Mouse (Mus musculus): Measurements from ENCODE around the gene Antxrl. TPM values are rescaled to one million over a fixed set of nuclear protein-coding genes. Genes with fewer than 3 reads are reported as not detected.
A peak's percentile ranks its signal among the peaks of the same experiment; 100 is the strongest.

The Antxrl gene
- polyA plus RNA-seq (2015; fragmentation: Nextera tagmentation; extraction: Ambion mirVana): not detected in 2 replicates

GRCm38 (mm10) chr14:34052516-34052915 lies at the start of gene Antxrl:
TSS of gene Antxrl (plus strand) at chr14:34052707.
- no peak for ATAC-seq (replicated peaks)
- 92% methylated on average over 6 of the region's 6 CpGs for WGBS
- Histone ChIP-seq H3K36me3 (no peaks in the 10 kb centered on the region), H3K4me3 (no peak within 1 kb of the TSS), H3K9ac (replicated peaks) (no peak within 1 kb of the TSS), H3K9me3 (no peaks in the 10 kb centered on the region), H3K27me3 (no peaks in the 10 kb centered on the region), H3K27ac (replicated peaks) (no peak within 1 kb of the TSS), H3K4me2 (replicated peaks) (no peak within 1 kb of the TSS), H3K4me1 (no peaks in the 10 kb centered on the region; the same call in 1 of the 2 replicates)

GRCm38 (mm10) chr14:34015063-34015462 lies 37.4 kb upstream of the Antxrl start, which contains the start of gene Gm30083:
TSS of gene Gm30083 (minus strand) at chr14:34015182.
- Histone ChIP-seq H3K4me2 (replicated peaks) (no peak within 1 kb of the TSS), H3K9ac (replicated peaks) (no peak within 1 kb of the TSS), H3K4me1 (no peaks in the 10 kb centered on the region), H3K9me3 (no peaks in the 10 kb centered on the region), H3K27ac (replicated peaks) (no peak within 1 kb of the TSS), H3K4me3 (no peak within 1 kb of the TSS), H3K27me3 (no peaks in the 10 kb centered on the region), H3K36me3 (no peaks in the 10 kb centered on the region)
- 95% methylated on average over 3 of the region's 3 CpGs for WGBS
- ATAC-seq (replicated peaks): no peak

- no peak within 1 kb of the TSS for H3K4me2 ChIP-seq (replicated peaks)
- ATAC-seq (replicated peaks): no peak
- no peak within 1 kb of the TSS for H3K27ac ChIP-seq (replicated peaks)
- no peaks in the 10 kb centered on the region for H3K9me3 ChIP-seq
- WGBS: 89% methylated on average over 4 of the region's 4 CpGs
- no peaks in the 10 kb centered on the region for H3K36me3 ChIP-seq
- H3K27me3 ChIP-seq: no peaks in the 10 kb centered on the region
- no peak within 1 kb of the TSS for H3K9ac ChIP-seq (replicated peaks)
- no peaks in the 10 kb centered on the region for H3K4me1 ChIP-seq
- H3K4me3 ChIP-seq: no peak within 1 kb of the TSS
Measured at GRCm38 (mm10) chr14:34016381-34016780, 36.1 kb upstream of the Antxrl start, which contains the start of gene Gm5460. TSS of gene Gm5460 (plus strand) at chr14:34016758.

- Histone ChIP-seq H3K4me1 (no peaks in the 10 kb centered on the region), H3K9me3 (no peaks in the 10 kb centered on the region), H3K27ac (replicated peaks) (no peak overlapping the region), H3K4me3 (no peak overlapping the region), H3K27me3 (no peaks in the 10 kb centered on the region), H3K4me2 (replicated peaks) (no peak overlapping the region), H3K36me3 (no peaks in the 10 kb centered on the region), H3K9ac (replicated peaks) (no peak overlapping the region)
- WGBS: 92% methylated on average over 2 of the region's 2 CpGs
- no peak for ATAC-seq (replicated peaks)
Measured at GRCm38 (mm10) chr14:34016938-34017337, 35.6 kb upstream of the Antxrl start.

- H3K9ac ChIP-seq (replicated peaks): no peak overlapping the region
- no peak for ATAC-seq (replicated peaks)
- WGBS: 81% methylated on average over 2 of the region's 2 CpGs
Measured at GRCm38 (mm10) chr14:34026710-34027109, 25.8 kb upstream of the Antxrl start.

GRCm38 (mm10) chr14:34033841-34034610 lies 18.5 kb upstream of the Antxrl start:
- 89% methylated on average over 8 of the region's 8 CpGs for WGBS
- H3K36me3 ChIP-seq: no peaks in the 10 kb centered on the region
- no peaks in the 10 kb centered on the region for H3K4me1 ChIP-seq
- H3K9me3 ChIP-seq: no peaks in the 10 kb centered on the region
- H3K27me3 ChIP-seq: no peaks in the 10 kb centered on the region
- H3K4me2 ChIP-seq (replicated peaks): no peak overlapping the region
- H3K4me3 ChIP-seq: no peak overlapping the region
- no peak overlapping the region for H3K9ac ChIP-seq (replicated peaks)
- H3K27ac ChIP-seq (replicated peaks): no peak overlapping the region
- no peak for ATAC-seq (replicated peaks)

More at GRCm38 (mm10) chr14:34026710-34027109, 25.8 kb upstream of the Antxrl start:
- H3K9me3 ChIP-seq: peaks cover 7% of the 10 kb centered on the region; the same call in 1 of the 2 replicates
- no peaks in the 10 kb centered on the region for H3K27me3 ChIP-seq
- H3K4me3 ChIP-seq: no peak overlapping the region
- H3K36me3 ChIP-seq: no peaks in the 10 kb centered on the region
- H3K4me2 ChIP-seq (replicated peaks): no peak overlapping the region
- H3K27ac ChIP-seq (replicated peaks): no peak overlapping the region
- no peaks in the 10 kb centered on the region for H3K4me1 ChIP-seq

- no peak overlapping the region for H3K4me3 ChIP-seq
- ATAC-seq (replicated peaks): no peak
- H3K9ac ChIP-seq (replicated peaks): no peak overlapping the region
- no peak overlapping the region for H3K27ac ChIP-seq (replicated peaks)
- no peaks in the 10 kb centered on the region for H3K36me3 ChIP-seq
- no peaks in the 10 kb centered on the region for H3K27me3 ChIP-seq
- H3K4me1 ChIP-seq: no peaks in the 10 kb centered on the region
- H3K4me2 ChIP-seq (replicated peaks): no peak overlapping the region
- no peaks in the 10 kb centered on the region for H3K9me3 ChIP-seq
- 79% methylated on average over 4 of the region's 4 CpGs for WGBS
Measured at GRCm38 (mm10) chr14:34041241-34041640, 11.3 kb upstream of the Antxrl start.

GRCm38 (mm10) chr14:34043341-34043740 lies 9.2 kb upstream of the Antxrl start:
- no peak overlapping the region for H3K4me2 ChIP-seq (replicated peaks)
- H3K9me3 ChIP-seq: no peaks in the 10 kb centered on the region
- H3K4me1 ChIP-seq: no peaks in the 10 kb centered on the region
- ATAC-seq (replicated peaks): no peak
- no peaks in the 10 kb centered on the region for H3K27me3 ChIP-seq
- H3K4me3 ChIP-seq: no peak overlapping the region
- H3K9ac ChIP-seq (replicated peaks): no peak overlapping the region
- H3K36me3 ChIP-seq: no peaks in the 10 kb centered on the region
- 70% methylated on average over 3 of the region's 3 CpGs for WGBS
- H3K27ac ChIP-seq (replicated peaks): no peak overlapping the region

- 58% methylated on average over 5 of the region's 5 CpGs for WGBS
Measured at GRCm38 (mm10) chr14:34050101-34050779, 2.3 kb upstream of the Antxrl start.

GRCm38 (mm10) chr14:34071665-34072064 lies 19.2 kb downstream of the Antxrl start:
- H3K4me3 ChIP-seq: no peak overlapping the region
- no peak overlapping the region for H3K9ac ChIP-seq (replicated peaks)
- WGBS: 65% methylated on average over 6 of the region's 6 CpGs
- no peaks in the 10 kb centered on the region for H3K36me3 ChIP-seq
- no peak overlapping the region for H3K4me2 ChIP-seq (replicated peaks)
- no peaks in the 10 kb centered on the region for H3K4me1 ChIP-seq
- H3K9me3 ChIP-seq: no peaks in the 10 kb centered on the region
- no peak for ATAC-seq (replicated peaks)
- no peak overlapping the region for H3K27ac ChIP-seq (replicated peaks)
- H3K27me3 ChIP-seq: no peaks in the 10 kb centered on the region

More at GRCm38 (mm10) chr14:34050101-34050779, 2.3 kb upstream of the Antxrl start:
- Histone ChIP-seq H3K36me3 (no peaks in the 10 kb centered on the region), H3K4me3 (no peak overlapping the region), H3K27ac (replicated peaks) (0 out of 2 replicates have a peak overlapping the region, but pooled peaks have one; percentile 31), H3K9me3 (no peaks in the 10 kb centered on the region), H3K9ac (replicated peaks) (no peak overlapping the region), H3K27me3 (no peaks in the 10 kb centered on the region), H3K4me1 (no peaks in the 10 kb centered on the region; the same call in 1 of the 2 replicates), H3K4me2 (replicated peaks) (no peak overlapping the region)
- peak; percentile 77 for ATAC-seq (replicated peaks)

- Histone ChIP-seq H3K27me3 (no peaks in the 10 kb centered on the region), H3K4me3 (no peak overlapping the region), H3K4me1 (no peaks in the 10 kb centered on the region), H3K4me2 (replicated peaks) (no peak overlapping the region), H3K27ac (replicated peaks) (no peak overlapping the region), H3K36me3 (no peaks in the 10 kb centered on the region), H3K9ac (replicated peaks) (no peak overlapping the region), H3K9me3 (no peaks in the 10 kb centered on the region)
- no peak for ATAC-seq (replicated peaks)
- WGBS: 37% methylated on average over 4 of the region's 4 CpGs
Measured at GRCm38 (mm10) chr14:34075346-34075745, 22.8 kb downstream of the Antxrl start.

- WGBS: 72% methylated on average over 5 of the region's 5 CpGs
Measured at GRCm38 (mm10) chr14:34077222-34077621, 24.7 kb downstream of the Antxrl start.

More at GRCm38 (mm10) chr14:34077222-34077621, 24.7 kb downstream of the Antxrl start:
- Histone ChIP-seq H3K36me3 (no peaks in the 10 kb centered on the region), H3K27me3 (no peaks in the 10 kb centered on the region), H3K4me1 (no peaks in the 10 kb centered on the region), H3K9ac (replicated peaks) (no peak overlapping the region), H3K4me2 (replicated peaks) (no peak overlapping the region), H3K4me3 (no peak overlapping the region), H3K9me3 (no peaks in the 10 kb centered on the region), H3K27ac (replicated peaks) (no peak overlapping the region)
- ATAC-seq (replicated peaks): no peak

Data from forebrain, embryonic 15.5 days (tissue).